Mouse (Mus musculus) embryonic facial prominence, embryonic 12.5 days (tissue): ENCODE results near the gene Ggta1. TPM values are rescaled to one million over a fixed set of nuclear protein-coding genes. Genes with fewer than 3 reads are reported as not detected.

Experiments used
- ATAC-seq: fragments of 200-750 bp; cut with Nextera tagmentation; 2 replicates; pipeline ENCODE4 v1.8.0; 2017; ENCODE audit not compliant: insufficient number of reproducible peaks, insufficient read depth, low FRiP score, low TSS enrichment
- H3K27ac ChIP-seq: fragments of 300-500 bp; sonication (generic); 2 replicates; pipeline ENCODE4 v1.5.1; 2016; ENCODE audit warnings: mild to moderate bottlenecking
- H3K27me3 ChIP-seq: fragments of 300-500 bp; sonication (generic); 2 replicates; pipeline ENCODE4 v1.6.1; 2016; ENCODE audit warnings: mild to moderate bottlenecking, moderate library complexity
- H3K36me3 ChIP-seq: fragments of 300-500 bp; sonication (generic); 2 replicates; pipeline ENCODE4 v1.6.1; 2016; ENCODE audit warnings: mild to moderate bottlenecking
- H3K4me1 ChIP-seq: fragments of 300-500 bp; sonication (generic); 2 replicates; pipeline ENCODE4 v1.6.1; 2016
- H3K4me2 ChIP-seq: fragments of 300-500 bp; sonication (generic); replicated peaks from 2 replicates; pipeline ENCODE4 v1.6.1; 2016; ENCODE audit warnings: mild to moderate bottlenecking, moderate library complexity
- H3K4me3 ChIP-seq: fragments of 300-500 bp; sonication (generic); 2 replicates; pipeline ENCODE4 v1.5.1; 2016; ENCODE audit warnings: mild to moderate bottlenecking
- H3K9ac ChIP-seq: fragments of 300-500 bp; sonication (generic); 2 replicates; pipeline ENCODE4 v1.6.1; 2016; ENCODE audit warnings: mild to moderate bottlenecking, moderate library complexity
- H3K9me3 ChIP-seq: fragments of 300-500 bp; sonication (generic); 2 replicates; pipeline ENCODE4 v1.6.1; 2016; ENCODE audit warnings: mild to moderate bottlenecking, moderate library complexity
- WGBS: fragments of 180-500 bp; shearing (Covaris S2); methylation state at CpG from one replicate; pipeline ENCODE4 v1.1.7; 2016; 5-methylcytosine and 5-hydroxymethylcytosine counted together
- polyA plus RNA-seq: library from polyadenylated mRNA; unstranded; fragments of >200 nt; fragmentation: Nextera tagmentation; extraction: Ambion mirVana; gene quantifications from 2 replicates; pipeline ENCODE4 v1.2.1, GENCODE M21; 2016

Gene Ggta1
- polyA plus RNA-seq, 1 experiment from 2014 or later = 10.8 TPM

GRCm38 (mm10) chr2:35467855-35468254, 4.8 kb upstream of the Ggta1 start:
- Histone ChIP-seq H3K27me3 (0 out of 2 replicates have a peak, but pooled peaks cover 2% of the 10 kb centered on the region), H3K4me3 (no peak overlapping the region), H3K36me3 (no peaks in the 10 kb centered on the region), H3K4me2 (no peak overlapping the region), H3K9me3 (no peaks in the 10 kb centered on the region), H3K9ac (no peak overlapping the region), H3K27ac (no peak overlapping the region), H3K4me1 (peaks cover 13% of the 10 kb centered on the region)
- ATAC-seq = no peak
- 73% methylated on average over 3 of the region's 3 CpGs for WGBS

GRCm38 (mm10) chr2:35465677-35466076, 2.6 kb upstream of the Ggta1 start:
- Histone ChIP-seq H3K9ac (no peak overlapping the region), H3K27ac (no peak overlapping the region), H3K36me3 (no peaks in the 10 kb centered on the region), H3K4me1 (peaks cover 25% of the 10 kb centered on the region), H3K27me3 (peaks cover 5% of the 10 kb centered on the region; the same call in 1 of the 2 replicates), H3K4me2 (no peak overlapping the region), H3K4me3 (no peak overlapping the region), H3K9me3 (no peaks in the 10 kb centered on the region)
- no peak for ATAC-seq

GRCm38 (mm10) chr2:35464548-35464947, 1.5 kb upstream of the Ggta1 start:
- Histone ChIP-seq H3K9ac (no peak overlapping the region), H3K27ac (no peak overlapping the region), H3K9me3 (no peaks in the 10 kb centered on the region), H3K36me3 (no peaks in the 10 kb centered on the region), H3K4me2 (no peak overlapping the region), H3K27me3 (peaks cover 9% of the 10 kb centered on the region; the same call in 1 of the 2 replicates), H3K4me1 (peaks cover 30% of the 10 kb centered on the region), H3K4me3 (no peak overlapping the region)
- no peak for ATAC-seq
- 47% methylated on average over 3 of the region's 3 CpGs for WGBS

- no peak overlapping the region for H3K9ac ChIP-seq
- H3K4me1 ChIP-seq = peaks cover 30% of the 10 kb centered on the region
- H3K4me3 ChIP-seq = no peak overlapping the region
- 0 out of 2 replicates have a peak overlapping the region, but pooled peaks have one; percentile 39 for H3K4me2 ChIP-seq
- no peaks in the 10 kb centered on the region for H3K36me3 ChIP-seq
- no peaks in the 10 kb centered on the region for H3K9me3 ChIP-seq
- 0 out of 2 replicates have a peak overlapping the region, but pooled peaks have one; percentile 30 for H3K27ac ChIP-seq
- 37% methylated on average over 7 of the region's 7 CpGs for WGBS
- ATAC-seq = no peak
- H3K27me3 ChIP-seq = peaks cover 9% of the 10 kb centered on the region; the same call in 1 of the 2 replicates
These were observed 1.1 kb upstream of the Ggta1 start for GRCm38 (mm10) chr2:35464089-35464534.

GRCm38 (mm10) chr2:35463372-35464088, 499 bp upstream of the Ggta1 start:
- peaks cover 9% of the 10 kb centered on the region; the same call in 1 of the 2 replicates for H3K27me3 ChIP-seq
- 11% methylated on average over 19 of the region's 19 CpGs for WGBS
- H3K4me3 ChIP-seq = no peak overlapping the region
- H3K9me3 ChIP-seq = no peaks in the 10 kb centered on the region
- ATAC-seq = no peak
- no peaks in the 10 kb centered on the region for H3K36me3 ChIP-seq
- peak overlapping the region; percentile 39 for H3K4me2 ChIP-seq
- 0 out of 2 replicates have a peak overlapping the region, but pooled peaks have one; percentile 30 for H3K27ac ChIP-seq
- H3K9ac ChIP-seq = no peak overlapping the region
- peaks cover 30% of the 10 kb centered on the region for H3K4me1 ChIP-seq

- Histone ChIP-seq H3K4me1 (peaks cover 30% of the 10 kb centered on the region), H3K9ac (peak overlapping the region; percentile 75), H3K27ac (no peak overlapping the region), H3K27me3 (peaks cover 9% of the 10 kb centered on the region; the same call in 1 of the 2 replicates), H3K9me3 (no peaks in the 10 kb centered on the region), H3K4me2 (peak overlapping the region; percentile 98), H3K4me3 (peak overlapping the region; percentile 52), H3K36me3 (no peaks in the 10 kb centered on the region)
- ATAC-seq = peak; percentile 65; the same call in 1 of the 2 replicates
- 1% methylated on average over 52 of the region's 52 CpGs for WGBS
These were observed 852 bp downstream of the Ggta1 start for GRCm38 (mm10) chr2:35461971-35462787.

GRCm38 (mm10) chr2:35461131-35461947, 1.7 kb downstream of the Ggta1 start:
- peaks cover 30% of the 10 kb centered on the region for H3K4me1 ChIP-seq
- H3K9ac ChIP-seq = peak overlapping the region; percentile 75; the same call in 1 of the 2 replicates
- ATAC-seq = 0 out of 2 replicates have a peak, but pooled peaks have one; percentile 42
- no peak overlapping the region for H3K27ac ChIP-seq
- H3K4me3 ChIP-seq = peak overlapping the region; percentile 52
- H3K9me3 ChIP-seq = no peaks in the 10 kb centered on the region
- H3K4me2 ChIP-seq = peak overlapping the region; percentile 98
- WGBS = 2% methylated on average over 20 of the region's 20 CpGs
- H3K27me3 ChIP-seq = peaks cover 9% of the 10 kb centered on the region; the same call in 1 of the 2 replicates
- H3K36me3 ChIP-seq = no peaks in the 10 kb centered on the region

- no peak overlapping the region for H3K27ac ChIP-seq
- peak overlapping the region; percentile 98 for H3K4me2 ChIP-seq
- H3K9me3 ChIP-seq = no peaks in the 10 kb centered on the region
- peaks cover 9% of the 10 kb centered on the region; the same call in 1 of the 2 replicates for H3K27me3 ChIP-seq
- no peak for ATAC-seq
- no peak overlapping the region for H3K9ac ChIP-seq
- H3K4me1 ChIP-seq = peaks cover 30% of the 10 kb centered on the region
- peak overlapping the region; percentile 52; the same call in 1 of the 2 replicates for H3K4me3 ChIP-seq
- 16% methylated on average over 6 of the region's 6 CpGs for WGBS
- no peaks in the 10 kb centered on the region for H3K36me3 ChIP-seq
These were observed 2.6 kb downstream of the Ggta1 start for GRCm38 (mm10) chr2:35460378-35460880.

- Histone ChIP-seq H3K27me3 (peaks cover 9% of the 10 kb centered on the region; the same call in 1 of the 2 replicates), H3K4me3 (no peak overlapping the region), H3K9ac (no peak overlapping the region), H3K9me3 (no peaks in the 10 kb centered on the region), H3K4me2 (no peak overlapping the region), H3K36me3 (no peaks in the 10 kb centered on the region), H3K4me1 (peaks cover 29% of the 10 kb centered on the region), H3K27ac (no peak overlapping the region)
- ATAC-seq = no peak
These were observed 3.7 kb downstream of the Ggta1 start for GRCm38 (mm10) chr2:35459316-35459715.

GRCm38 (mm10) chr2:35458421-35458820, 4.6 kb downstream of the Ggta1 start:
- Histone ChIP-seq H3K9me3 (no peaks in the 10 kb centered on the region), H3K4me1 (peaks cover 20% of the 10 kb centered on the region), H3K4me3 (no peak overlapping the region), H3K4me2 (no peak overlapping the region), H3K36me3 (no peaks in the 10 kb centered on the region), H3K27me3 (peaks cover 9% of the 10 kb centered on the region; the same call in 1 of the 2 replicates), H3K27ac (no peak overlapping the region), H3K9ac (no peak overlapping the region)
- WGBS = 50% methylated on average over 4 of the region's 4 CpGs
- ATAC-seq = no peak

- Histone ChIP-seq H3K27me3 (no peaks in the 10 kb centered on the region), H3K27ac (no peak overlapping the region), H3K4me2 (no peak overlapping the region), H3K9ac (no peak overlapping the region), H3K4me1 (peaks cover 6% of the 10 kb centered on the region; the same call in 1 of the 2 replicates), H3K9me3 (no peaks in the 10 kb centered on the region), H3K4me3 (no peak overlapping the region), H3K36me3 (no peaks in the 10 kb centered on the region)
- ATAC-seq = no peak
- 59% methylated on average over 3 of the region's 3 CpGs for WGBS
These were observed 9.3 kb downstream of the Ggta1 start for GRCm38 (mm10) chr2:35453736-35454135.
